Mouse (Mus musculus) liver, embryonic 13.5 days (tissue): ENCODE results near the gene Trim46. TPM values are rescaled to one million over a fixed set of nuclear protein-coding genes. Genes with fewer than 3 reads are reported as not detected.
"Not testable (repeated sequence)": the region's sequence is repeated elsewhere in the genome, so short reads cannot be mapped to it uniquely, and the experiment has no call there.

Experiments used
- ATAC-seq: fragments of 200-750 bp; cut with Nextera tagmentation; 2 replicates; pipeline ENCODE4 v1.8.0; 2017; ENCODE audit warnings: low read depth, mild to moderate bottlenecking, moderate number of reproducible peaks, moderate library complexity
- DNase-seq: peaks from one replicate; pipeline ENCODE4 v3.0.0; 2022
- H3K27ac ChIP-seq: fragments of 300-500 bp; sonication (generic); 2 replicates; pipeline ENCODE4 v1.5.1; 2015; ENCODE audit warnings: moderate library complexity, mild to moderate bottlenecking, inconsistent platforms
- H3K27me3 ChIP-seq: fragments of 300-500 bp; sonication (generic); 2 replicates; pipeline ENCODE4 v1.6.1; 2015; ENCODE audit warnings: mild to moderate bottlenecking, inconsistent platforms
- H3K36me3 ChIP-seq: fragments of 300-500 bp; sonication (generic); 2 replicates; pipeline ENCODE4 v1.6.1; 2015; ENCODE audit warnings: mild to moderate bottlenecking, inconsistent platforms
- H3K4me1 ChIP-seq: fragments of 300-500 bp; sonication (generic); replicated peaks from 2 replicates; pipeline ENCODE4 v1.6.1; 2015; ENCODE audit warnings: inconsistent platforms
- H3K4me2 ChIP-seq: fragments of 300-500 bp; sonication (generic); 2 replicates; pipeline ENCODE4 v1.6.1; 2015; ENCODE audit warnings: inconsistent platforms, mild to moderate bottlenecking, moderate library complexity
- H3K4me3 ChIP-seq: fragments of 300-500 bp; sonication (generic); replicated peaks from 2 replicates; pipeline ENCODE4 v1.5.1; 2015; ENCODE audit warnings: mild to moderate bottlenecking, inconsistent platforms
- H3K9ac ChIP-seq: fragments of 300-500 bp; sonication (generic); 2 replicates; pipeline ENCODE4 v1.6.1; 2015; ENCODE audit warnings: mild to moderate bottlenecking, inconsistent platforms
- H3K9me3 ChIP-seq: fragments of 300-500 bp; sonication (generic); replicated peaks from 2 replicates; pipeline ENCODE4 v1.6.1; 2016; ENCODE audit warnings: inconsistent platforms
- WGBS: fragments of 180-500 bp; shearing (Covaris S2); methylation state at CpG from one replicate; pipeline ENCODE4 v1.1.7; 2015; ENCODE audit not compliant: insufficient replicate concordance; 5-methylcytosine and 5-hydroxymethylcytosine counted together
- polyA plus RNA-seq: library from polyadenylated mRNA; unstranded; fragments of >200 nt; fragmentation: Nextera tagmentation; extraction: Ambion mirVana; gene quantifications from 2 replicates; pipeline ENCODE4 v1.2.1, GENCODE M21; 2015

Trim46 gene
- polyA plus RNA-seq, 1 experiment from 2014 or later, result 0.23 TPM

- DNase-seq, result no peak
- no peaks in the 10 kb centered on the region for H3K9me3 ChIP-seq
- peaks cover 81% of the 10 kb centered on the region for H3K27me3 ChIP-seq
- no peaks in the 10 kb centered on the region for H3K36me3 ChIP-seq
- ATAC-seq, result no peak
- H3K4me1 ChIP-seq, result peaks cover 27% of the 10 kb centered on the region
- no peak overlapping the region for H3K27ac ChIP-seq
- H3K4me3 ChIP-seq, result no peak overlapping the region
- 65% methylated on average over 11 of the region's 11 CpGs for WGBS
- no peak overlapping the region for H3K9ac ChIP-seq
- no peak overlapping the region for H3K4me2 ChIP-seq
Observed at GRCm38 (mm10) chr3:89224796-89225195, 21.3 kb downstream of the Trim46 start.

- ATAC-seq (no peak), DNase-seq (no peak)
- H3K4me2 ChIP-seq, result no peak overlapping the region
- H3K4me1 ChIP-seq, result no peaks in the 10 kb centered on the region
- H3K36me3 ChIP-seq, result no peaks in the 10 kb centered on the region
- H3K27me3 ChIP-seq, result peaks cover 61% of the 10 kb centered on the region
- no peak overlapping the region for H3K9ac ChIP-seq
- 69% methylated on average over 5 of the region's 5 CpGs for WGBS
- H3K9me3 ChIP-seq, result no peaks in the 10 kb centered on the region
- no peak overlapping the region for H3K4me3 ChIP-seq
- no peak overlapping the region for H3K27ac ChIP-seq
Observed at GRCm38 (mm10) chr3:89221167-89221566, 24.9 kb downstream of the Trim46 start.

- Histone ChIP-seq H3K4me2 (no peak overlapping the region), H3K27ac (no peak overlapping the region), H3K4me1 (peaks cover 14% of the 10 kb centered on the region), H3K4me3 (no peak overlapping the region), H3K27me3 (peaks cover 53% of the 10 kb centered on the region), H3K36me3 (no peaks in the 10 kb centered on the region), H3K9me3 (no peaks in the 10 kb centered on the region), H3K9ac (no peak overlapping the region)
- DNase-seq, result no peak
- 29% methylated on average over 8 of the region's 8 CpGs for WGBS
- ATAC-seq, result no peak
Observed at GRCm38 (mm10) chr3:89219546-89219945, 26.6 kb downstream of the Trim46 start.

GRCm38 (mm10) chr3:89218271-89218670, 27.8 kb downstream of the Trim46 start:
- Histone ChIP-seq H3K4me2 (no peak overlapping the region), H3K4me3 (no peak overlapping the region), H3K9me3 (no peaks in the 10 kb centered on the region), H3K36me3 (no peaks in the 10 kb centered on the region), H3K27me3 (peaks cover 41% of the 10 kb centered on the region), H3K9ac (no peak overlapping the region), H3K27ac (no peak overlapping the region), H3K4me1 (peaks cover 20% of the 10 kb centered on the region)
- ATAC-seq (no peak), DNase-seq (no peak)
- WGBS, result 67% methylated on average over 1 of the region's 1 CpGs

GRCm38 (mm10) chr3:89216407-89216806, 29.7 kb downstream of the Trim46 start:
- WGBS, result 58% methylated on average over 7 of the region's 7 CpGs
- H3K4me3 ChIP-seq, ATAC-seq, DNase-seq, H3K27ac ChIP-seq, H3K36me3 ChIP-seq, H3K9ac ChIP-seq, H3K4me2 ChIP-seq, H3K9me3 ChIP-seq: not testable (repeated sequence)
- peaks cover 39% of the 10 kb centered on the region for H3K4me1 ChIP-seq
- H3K27me3 ChIP-seq, result peaks cover 33% of the 10 kb centered on the region

- 1% methylated on average over 6 of the region's 6 CpGs for WGBS
- Histone ChIP-seq H3K27me3 (peaks cover 28% of the 10 kb centered on the region), H3K4me2 (peak overlapping the region; percentile 88), H3K4me1 (peaks cover 39% of the 10 kb centered on the region), H3K4me3 (peak overlapping the region; percentile 83), H3K9me3 (no peaks in the 10 kb centered on the region), H3K36me3 (peaks cover 2% of the 10 kb centered on the region; the same call in 1 of the 2 replicates), H3K9ac (no peak overlapping the region), H3K27ac (no peak overlapping the region)
- peak; percentile 68 for DNase-seq
- peak; percentile 24 for ATAC-seq
Observed at GRCm38 (mm10) chr3:89215853-89216252, 30.3 kb downstream of the Trim46 start.

- ATAC-seq, result no peak
- 2% methylated on average over 18 of the region's 19 CpGs for WGBS
Observed at GRCm38 (mm10) chr3:89214681-89215411, 31.3 kb downstream of the Trim46 start, which contains the start of gene Thbs3. TSS of gene Thbs3 (plus strand) at chr3:89215180.

GRCm38 (mm10) chr3:89213803-89214530, 32.1 kb downstream of the Trim46 start:
- peak overlapping the region; percentile 80 for H3K9ac ChIP-seq
- peak; percentile 87 for DNase-seq
- H3K4me1 ChIP-seq, result peaks cover 42% of the 10 kb centered on the region
- peak overlapping the region; percentile 83 for H3K4me3 ChIP-seq
- H3K36me3 ChIP-seq, result peaks cover 21% of the 10 kb centered on the region
- peak overlapping the region; percentile 71 for H3K27ac ChIP-seq
- WGBS, result under 1% methylated on average over 65 of the region's 69 CpGs
- peak overlapping the region; percentile 88 for H3K4me2 ChIP-seq
- H3K9me3 ChIP-seq, result no peaks in the 10 kb centered on the region
- ATAC-seq, result peak; percentile 89
- H3K27me3 ChIP-seq, result peaks cover 15% of the 10 kb centered on the region

More at GRCm38 (mm10) chr3:89214681-89215411, 31.3 kb downstream of the Trim46 start, which contains the start of gene Thbs3:
- Histone ChIP-seq H3K4me2 (peak within 1 kb of the TSS; percentile 88), H3K27me3 (peaks cover 23% of the 10 kb centered on the region), H3K4me1 (peaks cover 42% of the 10 kb centered on the region), H3K9ac (peak within 1 kb of the TSS; percentile 80), H3K27ac (peak within 1 kb of the TSS; percentile 71), H3K4me3 (peak within 1 kb of the TSS; percentile 83), H3K36me3 (peaks cover 13% of the 10 kb centered on the region), H3K9me3 (no peaks in the 10 kb centered on the region)
- DNase-seq, result no peak

- ATAC-seq (no peak), DNase-seq (no peak)
- H3K9me3 ChIP-seq, result no peaks in the 10 kb centered on the region
- no peak overlapping the region for H3K9ac ChIP-seq
- H3K27me3 ChIP-seq, result peaks cover 8% of the 10 kb centered on the region
- peak overlapping the region; percentile 26; the same call in 1 of the 2 replicates for H3K27ac ChIP-seq
- H3K36me3 ChIP-seq, result peaks cover 54% of the 10 kb centered on the region
- 69% methylated on average over 7 of the region's 7 CpGs for WGBS
- H3K4me3 ChIP-seq, result no peak overlapping the region
- H3K4me2 ChIP-seq, result no peak overlapping the region
- peaks cover 40% of the 10 kb centered on the region for H3K4me1 ChIP-seq
Observed at GRCm38 (mm10) chr3:89210731-89211130, 35.4 kb downstream of the Trim46 start.

GRCm38 (mm10) chr3:89210162-89210561, 35.9 kb downstream of the Trim46 start:
- no peak overlapping the region for H3K4me2 ChIP-seq
- WGBS, result 72% methylated on average over 13 of the region's 13 CpGs

GRCm38 (mm10) chr3:89209731-89210130, 36.4 kb downstream of the Trim46 start:
- ATAC-seq (no peak), DNase-seq (no peak)
- Histone ChIP-seq H3K4me1 (peaks cover 30% of the 10 kb centered on the region), H3K4me2 (no peak overlapping the region), H3K9me3 (no peaks in the 10 kb centered on the region), H3K27ac (no peak overlapping the region), H3K27me3 (no peaks in the 10 kb centered on the region), H3K9ac (no peak overlapping the region), H3K4me3 (no peak overlapping the region), H3K36me3 (peaks cover 58% of the 10 kb centered on the region)
- WGBS, result 76% methylated on average over 7 of the region's 7 CpGs

More at GRCm38 (mm10) chr3:89210162-89210561, 35.9 kb downstream of the Trim46 start:
- H3K27me3 ChIP-seq, result peaks cover 2% of the 10 kb centered on the region
- no peak overlapping the region for H3K9ac ChIP-seq
- H3K4me3 ChIP-seq, result no peak overlapping the region
- no peak for ATAC-seq
- no peak for DNase-seq
- H3K27ac ChIP-seq, result no peak overlapping the region
- H3K9me3 ChIP-seq, result no peaks in the 10 kb centered on the region
- peaks cover 34% of the 10 kb centered on the region for H3K4me1 ChIP-seq
- H3K36me3 ChIP-seq, result peaks cover 58% of the 10 kb centered on the region
